Mouse (Mus musculus): ENCODE data around the gene Fam229a. TPM values are rescaled to one million over a fixed set of nuclear protein-coding genes. Genes with fewer than 3 reads are reported as not detected.

Fam229a gene
- polyA plus RNA-seq, 1 experiment from 2014 or later, result not detected

GRCm38 (mm10) chr4:129502327-129502888 is 11.4 kb downstream of the Fam229a start:
- WGBS, result 80% methylated on average over 9 of the region's 9 CpGs
- ATAC-seq (no peak), DNase-seq (ENCODE audit: low spot score) (no peak)
- no peaks in the 10 kb centered on the region for H3K36me3 ChIP-seq (ENCODE audit: control insufficient read depth, insufficient read depth, low read length)
- no peaks in the 10 kb centered on the region for H3K4me1 ChIP-seq (ENCODE audit: control insufficient read depth, insufficient read depth, low read length)
- no peak overlapping the region for H3K4me2 ChIP-seq (ENCODE audit: low read length)
- H3K27ac ChIP-seq (ENCODE audit: low read depth, low read length), result no peak overlapping the region
- H3K27me3 ChIP-seq (replicated peaks; ENCODE audit: control insufficient read depth, insufficient read depth, low read length), result no peaks in the 10 kb centered on the region
- no peak overlapping the region for H3K4me3 ChIP-seq (ENCODE audit: low read depth, low read length)
- H3K9ac ChIP-seq (ENCODE audit: low read length), result no peak overlapping the region
- no peaks in the 10 kb centered on the region for H3K9me3 ChIP-seq (replicated peaks; ENCODE audit: control insufficient read depth, low read length)

- H3K27me3 ChIP-seq (replicated peaks; ENCODE audit: control insufficient read depth, insufficient read depth, low read length), result no peaks in the 10 kb centered on the region
- H3K27ac ChIP-seq (ENCODE audit: low read depth, low read length), result no peak overlapping the region
- no peaks in the 10 kb centered on the region for H3K36me3 ChIP-seq (ENCODE audit: control insufficient read depth, insufficient read depth, low read length)
- ATAC-seq (no peak), DNase-seq (ENCODE audit: low spot score) (no peak)
- H3K4me2 ChIP-seq (ENCODE audit: low read length), result no peak overlapping the region
- 81% methylated on average over 11 of the region's 11 CpGs for WGBS
- no peaks in the 10 kb centered on the region for H3K4me1 ChIP-seq (ENCODE audit: control insufficient read depth, insufficient read depth, low read length)
- H3K9ac ChIP-seq (ENCODE audit: low read length), result no peak overlapping the region
- H3K4me3 ChIP-seq (ENCODE audit: low read depth, low read length), result no peak overlapping the region
- no peaks in the 10 kb centered on the region for H3K9me3 ChIP-seq (replicated peaks; ENCODE audit: control insufficient read depth, low read length)
Observed at GRCm38 (mm10) chr4:129502901-129503444, 12.0 kb downstream of the Fam229a start.

GRCm38 (mm10) chr4:129505511-129505910 is 14.5 kb downstream of the Fam229a start:
- Histone ChIP-seq H3K9ac (ENCODE audit: low read length) (no peak overlapping the region), H3K27ac (ENCODE audit: low read depth, low read length) (no peak overlapping the region), H3K4me1 (ENCODE audit: control insufficient read depth, insufficient read depth, low read length) (peaks cover 4% of the 10 kb centered on the region; the same call in 1 of the 2 replicates), H3K4me2 (ENCODE audit: low read length) (no peak overlapping the region), H3K4me3 (ENCODE audit: low read depth, low read length) (no peak overlapping the region), H3K9me3 (replicated peaks; ENCODE audit: control insufficient read depth, low read length) (no peaks in the 10 kb centered on the region), H3K27me3 (replicated peaks; ENCODE audit: control insufficient read depth, insufficient read depth, low read length) (no peaks in the 10 kb centered on the region), H3K36me3 (ENCODE audit: control insufficient read depth, insufficient read depth, low read length) (no peaks in the 10 kb centered on the region)
- DNase-seq (ENCODE audit: low spot score) (no peak), ATAC-seq (no peak)
- 84% methylated on average over 3 of the region's 3 CpGs for WGBS

GRCm38 (mm10) chr4:129507434-129508236 is 16.6 kb downstream of the Fam229a start:
- no peak for ATAC-seq
- no peaks in the 10 kb centered on the region for H3K36me3 ChIP-seq (ENCODE audit: control insufficient read depth, insufficient read depth, low read length)
- H3K27me3 ChIP-seq (replicated peaks; ENCODE audit: control insufficient read depth, insufficient read depth, low read length), result no peaks in the 10 kb centered on the region
- no peak overlapping the region for H3K4me3 ChIP-seq (ENCODE audit: low read depth, low read length)
- H3K4me1 ChIP-seq (ENCODE audit: control insufficient read depth, insufficient read depth, low read length), result peaks cover 10% of the 10 kb centered on the region; the same call in 1 of the 2 replicates
- H3K4me2 ChIP-seq (ENCODE audit: low read length), result no peak overlapping the region
- 71% methylated on average over 9 of the region's 10 CpGs for WGBS
- DNase-seq (ENCODE audit: low spot score), result no peak
- H3K9ac ChIP-seq (ENCODE audit: low read length), result no peak overlapping the region
- H3K9me3 ChIP-seq (replicated peaks; ENCODE audit: control insufficient read depth, low read length), result no peaks in the 10 kb centered on the region
- H3K27ac ChIP-seq (ENCODE audit: low read depth, low read length), result no peak overlapping the region

- WGBS, result 74% methylated on average over 3 of the region's 3 CpGs
- no peak overlapping the region for H3K4me3 ChIP-seq (ENCODE audit: low read depth, low read length)
- no peak overlapping the region for H3K4me2 ChIP-seq (ENCODE audit: low read length)
- H3K36me3 ChIP-seq (ENCODE audit: control insufficient read depth, insufficient read depth, low read length), result no peaks in the 10 kb centered on the region
- no peak for ATAC-seq
- H3K9ac ChIP-seq (ENCODE audit: low read length), result no peak overlapping the region
- no peak for DNase-seq (ENCODE audit: low spot score)
- H3K27ac ChIP-seq (ENCODE audit: low read depth, low read length), result no peak overlapping the region
- H3K4me1 ChIP-seq (ENCODE audit: control insufficient read depth, insufficient read depth, low read length), result peaks cover 10% of the 10 kb centered on the region; the same call in 1 of the 2 replicates
- H3K27me3 ChIP-seq (replicated peaks; ENCODE audit: control insufficient read depth, insufficient read depth, low read length), result no peaks in the 10 kb centered on the region
- no peaks in the 10 kb centered on the region for H3K9me3 ChIP-seq (replicated peaks; ENCODE audit: control insufficient read depth, low read length)
Observed at GRCm38 (mm10) chr4:129508237-129508515, 17.2 kb downstream of the Fam229a start.

- WGBS, result 58% methylated on average over 15 of the region's 15 CpGs
- no peaks in the 10 kb centered on the region for H3K9me3 ChIP-seq (replicated peaks; ENCODE audit: control insufficient read depth, low read length)
- no peak overlapping the region for H3K4me3 ChIP-seq (ENCODE audit: low read depth, low read length)
- H3K4me1 ChIP-seq (ENCODE audit: control insufficient read depth, insufficient read depth, low read length), result peaks cover 10% of the 10 kb centered on the region; the same call in 1 of the 2 replicates
- no peak overlapping the region for H3K9ac ChIP-seq (ENCODE audit: low read length)
- no peak overlapping the region for H3K4me2 ChIP-seq (ENCODE audit: low read length)
- H3K36me3 ChIP-seq (ENCODE audit: control insufficient read depth, insufficient read depth, low read length), result no peaks in the 10 kb centered on the region
- DNase-seq (ENCODE audit: low spot score) (no peak), ATAC-seq (no peak)
- H3K27me3 ChIP-seq (replicated peaks; ENCODE audit: control insufficient read depth, insufficient read depth, low read length), result no peaks in the 10 kb centered on the region
- H3K27ac ChIP-seq (ENCODE audit: low read depth, low read length), result no peak overlapping the region
Observed at GRCm38 (mm10) chr4:129508834-129509600, 18.0 kb downstream of the Fam229a start.

GRCm38 (mm10) chr4:129509650-129510049 is 18.7 kb downstream of the Fam229a start:
- Histone ChIP-seq H3K4me2 (ENCODE audit: low read length) (no peak overlapping the region), H3K27ac (ENCODE audit: low read depth, low read length) (no peak overlapping the region), H3K36me3 (ENCODE audit: control insufficient read depth, insufficient read depth, low read length) (0 out of 2 replicates have a peak, but pooled peaks cover under 1% of the 10 kb centered on the region), H3K9me3 (replicated peaks; ENCODE audit: control insufficient read depth, low read length) (no peaks in the 10 kb centered on the region), H3K27me3 (replicated peaks; ENCODE audit: control insufficient read depth, insufficient read depth, low read length) (no peaks in the 10 kb centered on the region), H3K9ac (ENCODE audit: low read length) (no peak overlapping the region), H3K4me1 (ENCODE audit: control insufficient read depth, insufficient read depth, low read length) (peaks cover 10% of the 10 kb centered on the region; the same call in 1 of the 2 replicates), H3K4me3 (ENCODE audit: low read depth, low read length) (no peak overlapping the region)
- no peak for DNase-seq (ENCODE audit: low spot score)
- 71% methylated on average over 3 of the region's 3 CpGs for WGBS
- ATAC-seq, result no peak

- H3K4me2 ChIP-seq (ENCODE audit: low read length), result no peak overlapping the region
- no peaks in the 10 kb centered on the region for H3K27me3 ChIP-seq (replicated peaks; ENCODE audit: control insufficient read depth, insufficient read depth, low read length)
- no peaks in the 10 kb centered on the region for H3K9me3 ChIP-seq (replicated peaks; ENCODE audit: control insufficient read depth, low read length)
- H3K9ac ChIP-seq (ENCODE audit: low read length), result no peak overlapping the region
- 42% methylated on average over 6 of the region's 6 CpGs for WGBS
- DNase-seq (ENCODE audit: low spot score) (no peak), ATAC-seq (no peak)
- no peak overlapping the region for H3K27ac ChIP-seq (ENCODE audit: low read depth, low read length)
- peaks cover 12% of the 10 kb centered on the region; the same call in 1 of the 2 replicates for H3K4me1 ChIP-seq (ENCODE audit: control insufficient read depth, insufficient read depth, low read length)
- peaks cover 12% of the 10 kb centered on the region for H3K36me3 ChIP-seq (ENCODE audit: control insufficient read depth, insufficient read depth, low read length)
- H3K4me3 ChIP-seq (ENCODE audit: low read depth, low read length), result no peak overlapping the region
Observed at GRCm38 (mm10) chr4:129510723-129511412, 19.9 kb downstream of the Fam229a start.

Data from forebrain, embryonic 14.5 days (tissue).